Mouse (Mus musculus) heart, adult 2 months (tissue): ENCODE measurements around the gene Cacna1a.

ENCODE experiments used
- CTCF ChIP-seq: fragments of 200-600 bp; IDR thresholded peaks from 2 replicates; pipeline ENCODE4 v1.8.1; 2022; ENCODE audit warnings: antibody characterized with exemption, mild to moderate bottlenecking, moderate library complexity
- EP300 ChIP-seq: fragments of 200-500 bp; IDR thresholded peaks from 2 replicates; pipeline ENCODE4 v1.6.1; 2011; ENCODE audit warnings: low read depth, low read length, control low read depth; ENCODE audit not compliant: insufficient read depth
- POLR2A ChIP-seq: fragments of 200-500 bp; IDR thresholded peaks from 2 replicates; pipeline ENCODE4 v1.6.1; 2011; ENCODE audit warnings: mild to moderate bottlenecking, low read depth, low read length, control low read depth; ENCODE audit not compliant: insufficient read depth

DNA sequence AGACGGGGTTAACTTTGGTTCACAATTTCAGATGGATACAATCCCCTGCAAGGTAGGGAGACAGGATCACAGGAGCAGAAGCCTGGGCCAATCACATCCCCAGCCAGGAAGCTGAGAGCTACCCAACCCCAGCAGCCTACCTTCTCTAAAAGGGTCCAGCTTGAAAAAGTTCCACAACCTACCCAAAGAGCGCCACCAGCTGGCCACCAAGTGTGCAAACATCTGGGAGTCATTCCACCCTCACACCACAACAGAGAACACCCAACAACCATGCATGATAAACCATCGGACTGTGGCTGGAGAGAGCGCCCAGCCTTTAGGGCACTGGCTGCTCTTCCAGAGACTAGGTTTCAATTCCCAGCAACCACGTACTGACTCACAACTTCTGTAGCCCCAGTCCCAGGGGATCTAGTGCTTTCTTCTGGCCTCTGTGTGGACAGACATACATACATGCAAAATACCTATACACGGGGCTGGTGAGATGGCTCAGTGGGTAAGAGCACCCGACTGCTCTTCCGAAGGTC lies 232.9 kb downstream of the Cacna1a start:
- TF ChIP-seq CTCF (no peak), EP300 (no peak), POLR2A (no peak)
